Mouse (Mus musculus) cerebellum, postnatal 14 days (tissue): ENCODE measurements around the gene Mettl7a1.
"Not testable (repeated sequence)": the region's sequence is repeated elsewhere in the genome, so short reads cannot be mapped to it uniquely, and the experiment has no call there.

Source experiments
- DNase-seq, 2 experiments: peaks; one replicate each; pipeline ENCODE4 v3.0.0; 2021; ENCODE audit warnings: mixed read lengths in 2 of 2

Gene Mettl7a1

DNA sequence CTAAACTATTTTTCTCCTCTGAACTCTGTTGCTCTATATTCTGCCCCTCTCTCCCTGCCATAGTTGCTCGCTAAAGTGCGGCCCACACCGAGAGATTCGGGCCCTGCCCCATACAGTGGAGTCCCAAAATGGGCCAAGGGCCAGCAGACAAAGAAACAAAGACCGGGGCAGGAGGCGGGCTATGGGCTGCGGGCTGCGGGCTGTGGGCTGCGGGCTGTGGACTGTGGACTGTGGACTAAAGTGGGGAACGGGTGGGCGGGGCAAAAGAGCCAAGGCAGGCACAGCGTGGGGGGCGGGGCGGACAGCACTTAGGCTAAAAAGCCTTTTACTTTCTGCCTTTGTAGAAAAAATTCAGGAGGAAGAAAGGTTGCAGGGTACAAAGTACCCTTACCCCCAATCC lies 42.8 kb downstream of the Mettl7a1 start:
- DNase-seq = no peak

- no peak for DNase-seq
These were observed 45.6 kb downstream of the Mettl7a1 start for GRCm38 (mm10) chr15:100349496-100349895.

DNA sequence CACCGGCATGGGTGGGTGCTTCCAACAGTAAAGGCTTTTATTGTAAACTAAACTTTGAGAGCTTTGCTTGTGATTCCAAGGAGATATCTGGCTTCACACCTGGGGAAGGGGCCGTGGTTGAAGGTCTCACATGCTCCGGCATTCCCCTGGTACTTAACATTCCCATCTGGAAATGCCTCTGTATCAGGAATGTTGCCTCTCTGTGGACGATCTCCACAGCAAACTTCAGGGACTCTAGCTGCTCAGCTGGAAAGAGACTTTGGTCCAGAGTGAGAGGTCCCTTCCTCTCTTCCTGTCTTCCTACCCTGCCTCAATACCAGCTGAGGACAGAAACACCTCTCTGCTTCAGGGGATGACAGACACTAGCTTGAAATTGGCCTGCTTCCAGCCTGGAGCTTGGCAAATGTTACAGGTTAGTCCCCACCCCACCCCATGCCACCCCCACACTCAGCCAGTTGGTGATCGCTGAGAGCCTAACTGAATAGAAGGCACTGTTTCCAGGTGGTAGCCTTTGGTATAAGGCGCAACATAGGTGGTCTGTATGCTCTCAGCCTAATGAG lies 47.6 kb downstream of the Mettl7a1 start:
- DNase-seq = peak in 1 of 2 experiments; percentile 24

GRCm38 (mm10) chr15:100352711-100353250 lies 48.8 kb downstream of the Mettl7a1 start, which contains the start of the genes Methig1 and Mettl7a2:
Methig1 (plus strand) TSS chr15:100353149.
Mettl7a2 (plus strand) TSS chr15:100353200.
- DNase-seq = no peak

- DNase-seq = not testable (repeated sequence)
These were observed 49.5 kb downstream of the Mettl7a1 start for GRCm38 (mm10) chr15:100353399-100353798.

DNA sequence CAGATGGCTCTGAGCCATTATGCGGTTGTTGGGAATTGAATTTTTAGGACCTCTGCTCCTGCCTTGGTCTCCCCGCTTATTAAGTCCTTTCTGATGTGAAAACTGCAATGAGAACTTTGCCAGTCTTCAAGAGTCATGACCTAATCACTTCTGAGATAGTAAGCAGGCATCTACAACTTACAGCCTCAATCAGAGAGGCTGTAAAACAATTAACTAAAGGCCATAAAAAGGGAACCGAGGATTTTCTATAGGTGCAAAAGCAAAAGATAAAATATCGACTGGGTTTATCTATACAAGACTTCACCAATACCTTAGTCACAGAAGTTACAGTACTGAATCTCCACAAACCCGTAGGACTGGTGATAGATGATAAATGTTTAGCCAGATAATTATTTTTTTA lies 51.9 kb downstream of the Mettl7a1 start:
- DNase-seq = no peak

DNA sequence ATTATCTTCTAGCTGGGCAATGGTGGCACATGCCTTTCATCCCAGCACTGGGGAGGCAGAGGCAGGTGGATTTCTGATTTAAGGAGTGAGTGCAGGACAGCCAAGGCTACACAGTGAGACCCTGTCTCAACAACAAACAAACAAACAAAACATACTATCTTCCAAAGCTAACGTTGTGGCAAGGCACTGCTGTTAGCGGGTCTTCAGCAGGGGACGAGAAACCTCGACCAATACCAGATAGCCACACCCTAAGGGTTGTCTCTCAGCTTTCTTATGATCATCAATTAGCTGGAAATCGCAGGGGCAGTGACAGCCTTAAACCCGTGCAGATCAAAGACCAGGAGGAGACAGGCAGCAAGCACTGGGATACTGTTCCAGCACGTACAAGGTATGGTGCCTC lies 60.3 kb downstream of the Mettl7a1 start, which contains the start of gene Higd1c:
Higd1c (plus strand) TSS at position 301 of the 400 bp plus-strand sequence.
- DNase-seq = no peak

DNA sequence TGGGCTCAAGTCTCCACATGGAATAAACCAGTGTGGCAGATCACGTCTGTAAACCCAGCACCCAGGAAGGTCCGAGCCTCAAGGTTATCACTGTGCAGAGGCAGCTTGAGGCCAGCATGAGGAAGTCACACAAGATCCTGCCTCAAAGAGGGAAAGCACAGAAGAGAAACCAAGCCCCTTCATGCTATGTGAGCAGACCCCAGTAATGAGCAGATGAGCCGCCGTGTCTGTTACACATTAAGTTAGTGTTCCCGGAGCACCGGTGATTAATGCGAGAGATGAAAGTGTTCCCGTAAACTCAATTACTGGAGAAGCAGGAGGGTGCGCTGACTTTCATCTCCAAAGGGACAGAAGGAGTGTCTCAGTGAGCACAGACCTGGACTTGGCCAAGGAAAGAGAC lies 62.0 kb downstream of the Mettl7a1 start:
- DNase-seq = not testable (repeated sequence)

DNA sequence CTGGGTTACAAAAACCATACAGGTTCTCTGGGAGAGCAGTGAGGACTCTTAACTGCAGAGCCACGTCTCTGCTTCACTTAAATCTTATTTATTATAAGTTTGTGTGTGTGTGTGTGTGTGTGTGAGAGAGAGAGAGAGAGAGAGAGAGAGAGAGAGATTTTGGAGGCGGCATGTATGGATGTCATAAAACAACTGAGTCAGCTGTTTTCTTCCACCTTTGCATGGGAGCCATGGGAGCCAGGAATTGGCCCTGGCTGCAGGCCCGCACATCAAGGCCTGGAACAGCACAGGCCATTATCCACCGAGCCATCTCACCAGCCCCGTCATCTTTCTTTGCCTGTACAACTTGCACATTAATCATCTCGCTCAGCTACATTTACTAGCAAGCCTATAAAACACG lies 63.2 kb downstream of the Mettl7a1 start:
- no peak for DNase-seq

DNA sequence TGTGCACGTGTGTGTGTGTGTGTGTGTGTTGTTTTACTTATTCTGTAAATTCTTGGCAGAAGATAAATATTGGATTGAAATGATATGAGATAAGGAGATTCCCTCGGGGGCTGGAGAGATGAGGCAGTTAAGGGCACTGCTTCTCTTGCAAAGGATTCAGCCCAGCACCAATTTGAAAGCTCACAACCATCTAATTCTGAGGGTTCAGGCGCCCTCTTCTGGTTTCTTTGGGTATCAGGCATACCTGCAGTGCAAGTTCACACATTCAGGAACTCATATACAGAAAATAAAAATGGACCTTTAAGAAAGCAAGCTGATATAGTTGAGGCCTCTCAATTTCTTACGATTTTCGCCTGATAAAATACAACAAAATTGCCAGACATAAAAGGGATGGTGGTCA lies 71.1 kb downstream of the Mettl7a1 start:
- peak; percentile 86 to 89 for DNase-seq

GRCm38 (mm10) chr15:100377847-100378505 lies 74.0 kb downstream of the Mettl7a1 start:
- DNase-seq = peak; percentile 56 to 66
